Mouse (Mus musculus) midbrain, embryonic 14.5 days (tissue): ENCODE measurements around the gene Alg11. TPM values are rescaled to one million over a fixed set of nuclear protein-coding genes. Genes with fewer than 3 reads are reported as not detected.

Source experiments
- ATAC-seq: fragments of 200-750 bp; cut with Nextera tagmentation; 2 replicates; pipeline ENCODE4 v1.8.0; 2017; ENCODE audit warnings: moderate number of reproducible peaks, moderate library complexity; ENCODE audit not compliant: low FRiP score, low TSS enrichment
- DNase-seq: peaks from one replicate; pipeline ENCODE4 v3.0.0-alpha.2; 2015
- H3K27ac ChIP-seq: fragments of 300-500 bp; sonication (generic); replicated peaks from 2 replicates; pipeline ENCODE4 v1.5.1; 2014; ENCODE audit warnings: mild to moderate bottlenecking, low read depth, low read length, moderate library complexity
- H3K27me3 ChIP-seq: fragments of 300-500 bp; sonication (generic); 2 replicates; pipeline ENCODE4 v1.6.1; 2014; ENCODE audit warnings: low read length, control low read depth, mixed read lengths; ENCODE audit not compliant: control insufficient read depth, insufficient read depth
- H3K36me3 ChIP-seq: fragments of 300-500 bp; sonication (generic); 2 replicates; pipeline ENCODE4 v1.6.1; 2014; ENCODE audit warnings: low read length, control low read depth; ENCODE audit not compliant: control insufficient read depth, insufficient read depth
- H3K4me1 ChIP-seq: fragments of 300-500 bp; sonication (generic); 2 replicates; pipeline ENCODE4 v1.6.1; 2014; ENCODE audit warnings: mild to moderate bottlenecking, antibody characterized with exemption, low read length, control low read depth; ENCODE audit not compliant: control insufficient read depth, insufficient read depth
- H3K4me2 ChIP-seq: fragments of 300-500 bp; sonication (generic); 2 replicates; pipeline ENCODE4 v1.6.1; 2014; ENCODE audit warnings: mild to moderate bottlenecking, low read length, moderate library complexity
- H3K4me3 ChIP-seq: fragments of 300-500 bp; sonication (generic); replicated peaks from 2 replicates; pipeline ENCODE4 v1.5.1; 2014; ENCODE audit warnings: low read depth, low read length
- H3K9ac ChIP-seq: fragments of 300-500 bp; sonication (generic); replicated peaks from 2 replicates; pipeline ENCODE4 v1.6.1; 2014; ENCODE audit warnings: mild to moderate bottlenecking, low read length, moderate library complexity
- H3K9me3 ChIP-seq: fragments of 300-500 bp; sonication (generic); 2 replicates; pipeline ENCODE4 v1.6.1; 2016; ENCODE audit warnings: low read length, control low read depth, mixed read lengths; ENCODE audit not compliant: control insufficient read depth
- WGBS: fragments of 180-500 bp; shearing (Covaris S2); extraction: QIAGEN DNeasy Blood & Tissue Kit; methylation state at CpG from one replicate; pipeline ENCODE4 v1.1.7; 2014; 5-methylcytosine and 5-hydroxymethylcytosine counted together
- polyA plus RNA-seq: library from polyadenylated mRNA; unstranded; fragments of >200 nt; fragmentation: Nextera tagmentation; extraction: Ambion mirVana; gene quantifications from 2 replicates; pipeline ENCODE4 v1.2.1, GENCODE M21; 2014

Gene Alg11
- polyA plus RNA-seq, 1 experiment from 2014 or later: 37.3 TPM

GRCm38 (mm10) chr8:22037022-22037421 is 23.5 kb upstream of the Alg11 start:
- Histone ChIP-seq H3K4me2 (no peak overlapping the region), H3K27ac (no peak overlapping the region), H3K36me3 (no peaks in the 10 kb centered on the region), H3K4me1 (0 out of 2 replicates have a peak, but pooled peaks cover 2% of the 10 kb centered on the region), H3K4me3 (no peak overlapping the region), H3K27me3 (no peaks in the 10 kb centered on the region), H3K9ac (no peak overlapping the region), H3K9me3 (no peaks in the 10 kb centered on the region)
- ATAC-seq (no peak), DNase-seq (no peak)
- WGBS: 86% methylated on average over 7 of the region's 7 CpGs

- H3K36me3 ChIP-seq: no peaks in the 10 kb centered on the region
- H3K4me1 ChIP-seq: 0 out of 2 replicates have a peak, but pooled peaks cover 2% of the 10 kb centered on the region
- WGBS: 11% methylated on average over 15 of the region's 15 CpGs
- H3K27me3 ChIP-seq: no peaks in the 10 kb centered on the region
- H3K9me3 ChIP-seq: no peaks in the 10 kb centered on the region
- no peak overlapping the region; the same call in 1 of the 2 replicates for H3K9ac ChIP-seq
- ATAC-seq (no peak), DNase-seq (peak; percentile 13)
- peak overlapping the region; percentile 31 for H3K4me2 ChIP-seq
- no peak overlapping the region for H3K27ac ChIP-seq
- no peak overlapping the region for H3K4me3 ChIP-seq
These were observed 20.9 kb upstream of the Alg11 start for GRCm38 (mm10) chr8:22039468-22040152.

DNA sequence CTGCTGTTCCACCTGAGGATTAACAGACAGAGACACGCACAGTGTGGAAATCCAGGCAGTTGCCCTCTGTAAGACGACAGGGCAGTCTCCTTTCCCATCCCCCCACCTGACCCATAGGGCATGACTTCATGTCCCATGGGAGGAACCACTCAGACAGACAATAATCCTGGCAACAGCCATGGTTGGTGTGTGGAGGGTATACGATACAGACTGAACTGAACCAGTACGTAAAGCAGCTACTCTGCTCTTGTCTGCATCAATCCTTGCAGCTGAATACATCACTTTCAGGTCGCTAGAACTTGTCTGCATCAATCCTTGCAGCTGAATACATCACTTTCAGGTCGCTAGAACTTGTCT is 20.4 kb upstream of the Alg11 start:
- ATAC-seq: no peak
- Histone ChIP-seq H3K4me1 (0 out of 2 replicates have a peak, but pooled peaks cover 2% of the 10 kb centered on the region), H3K27ac (no peak overlapping the region), H3K4me2 (no peak overlapping the region), H3K9me3 (no peaks in the 10 kb centered on the region), H3K27me3 (no peaks in the 10 kb centered on the region), H3K4me3 (no peak overlapping the region), H3K36me3 (no peaks in the 10 kb centered on the region), H3K9ac (no peak overlapping the region)
- DNase-seq: no peak
- 28% methylated on average over 6 of the region's 6 CpGs for WGBS

- Histone ChIP-seq H3K27me3 (no peaks in the 10 kb centered on the region), H3K4me3 (no peak overlapping the region), H3K4me2 (no peak overlapping the region), H3K4me1 (0 out of 2 replicates have a peak, but pooled peaks cover 2% of the 10 kb centered on the region), H3K27ac (no peak overlapping the region), H3K36me3 (no peaks in the 10 kb centered on the region), H3K9ac (no peak overlapping the region), H3K9me3 (no peaks in the 10 kb centered on the region)
- DNase-seq: no peak
- WGBS: 89% methylated on average over 3 of the region's 3 CpGs
- no peak for ATAC-seq
These were observed 18.0 kb upstream of the Alg11 start for GRCm38 (mm10) chr8:22042515-22042914.

- Histone ChIP-seq H3K36me3 (no peaks in the 10 kb centered on the region), H3K4me3 (no peak overlapping the region), H3K9me3 (no peaks in the 10 kb centered on the region), H3K4me2 (no peak overlapping the region), H3K9ac (no peak overlapping the region), H3K4me1 (0 out of 2 replicates have a peak, but pooled peaks cover 2% of the 10 kb centered on the region), H3K27me3 (no peaks in the 10 kb centered on the region), H3K27ac (no peak overlapping the region)
- WGBS: 65% methylated on average over 12 of the region's 12 CpGs
- ATAC-seq (no peak), DNase-seq (no peak)
These were observed 16.8 kb upstream of the Alg11 start for GRCm38 (mm10) chr8:22043706-22044105.

DNA sequence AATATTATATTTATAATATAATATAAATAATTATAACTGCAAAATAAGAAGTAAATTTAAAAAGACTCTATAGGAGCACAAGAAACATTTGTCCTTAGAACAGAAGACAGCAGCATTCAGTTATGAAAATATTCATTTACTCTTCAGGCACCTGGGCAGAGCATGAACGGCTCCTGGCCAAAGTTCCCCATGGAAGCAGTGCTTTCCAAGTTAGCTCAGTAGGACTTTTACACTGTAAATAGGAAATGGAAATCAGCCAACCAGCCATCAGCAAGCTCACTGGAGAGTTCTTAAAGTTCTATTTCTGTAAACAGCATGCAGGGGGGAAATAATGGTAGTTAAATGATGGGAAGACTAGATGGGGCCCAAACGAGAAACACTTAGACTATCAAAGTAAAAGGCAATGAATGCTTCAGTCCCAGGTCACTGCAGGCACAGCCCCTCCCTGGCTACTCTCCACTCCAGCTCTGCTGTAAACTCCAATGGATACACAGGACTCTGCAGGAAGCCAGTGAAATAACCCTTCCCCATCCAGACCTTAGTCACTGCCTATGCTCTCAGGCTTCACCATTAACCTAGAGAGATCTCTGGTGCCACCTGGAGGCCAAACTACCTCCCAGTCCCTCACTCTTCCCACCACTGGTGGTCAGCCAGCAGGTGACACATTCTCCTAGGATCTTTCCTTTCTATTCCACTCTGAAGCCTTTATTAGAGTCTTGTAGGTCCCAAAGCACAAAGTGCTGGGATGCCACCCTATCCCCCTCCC is 12.6 kb upstream of the Alg11 start:
- Histone ChIP-seq H3K27ac (no peak overlapping the region), H3K4me3 (no peak overlapping the region), H3K9me3 (no peaks in the 10 kb centered on the region), H3K4me1 (no peaks in the 10 kb centered on the region), H3K9ac (no peak overlapping the region), H3K4me2 (no peak overlapping the region), H3K27me3 (no peaks in the 10 kb centered on the region), H3K36me3 (no peaks in the 10 kb centered on the region)
- DNase-seq (peak; percentile 52), ATAC-seq (no peak)
- WGBS: 64% methylated on average over 2 of the region's 2 CpGs

- no peak overlapping the region for H3K27ac ChIP-seq
- no peaks in the 10 kb centered on the region for H3K36me3 ChIP-seq
- no peaks in the 10 kb centered on the region for H3K4me1 ChIP-seq
- H3K4me2 ChIP-seq: no peak overlapping the region
- ATAC-seq (no peak), DNase-seq (no peak)
- no peaks in the 10 kb centered on the region for H3K9me3 ChIP-seq
- 88% methylated on average over 12 of the region's 12 CpGs for WGBS
- no peak overlapping the region for H3K4me3 ChIP-seq
- no peak overlapping the region for H3K9ac ChIP-seq
- no peaks in the 10 kb centered on the region for H3K27me3 ChIP-seq
These were observed 5.6 kb upstream of the Alg11 start for GRCm38 (mm10) chr8:22054674-22055491.

DNA sequence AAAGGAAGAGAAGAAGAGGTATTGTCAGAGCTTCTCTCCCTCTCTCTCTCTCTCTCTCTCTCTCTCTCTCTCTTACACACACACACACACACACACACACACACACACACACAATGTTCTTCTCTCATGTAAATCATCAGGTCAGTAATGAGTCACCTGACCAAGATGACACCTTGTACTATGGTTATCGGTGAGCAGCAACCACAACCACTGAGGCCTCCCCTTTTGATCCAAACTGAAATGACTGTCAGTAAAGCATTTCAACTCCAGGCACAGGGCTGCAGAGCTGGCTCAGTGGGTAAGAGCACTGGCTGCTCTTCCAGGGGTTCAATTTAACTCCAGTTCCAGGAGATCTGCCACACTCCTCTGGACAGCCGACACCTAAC is 5.0 kb upstream of the Alg11 start:
- Histone ChIP-seq H3K9ac (no peak overlapping the region), H3K4me2 (no peak overlapping the region), H3K36me3 (no peaks in the 10 kb centered on the region), H3K4me3 (no peak overlapping the region), H3K27ac (no peak overlapping the region), H3K27me3 (no peaks in the 10 kb centered on the region), H3K9me3 (no peaks in the 10 kb centered on the region), H3K4me1 (no peaks in the 10 kb centered on the region)
- DNase-seq (no peak), ATAC-seq (no peak)
- WGBS: 99% methylated on average over 2 of the region's 2 CpGs
